Mouse (Mus musculus) kidney, embryonic 16.5 days (tissue): ENCODE measurements around the gene Fcgbp. TPM values are rescaled to one million over a fixed set of nuclear protein-coding genes. Genes with fewer than 3 reads are reported as not detected.
"Not testable (repeated sequence)": the region's sequence is repeated elsewhere in the genome, so short reads cannot be mapped to it uniquely, and the experiment has no call there.

Experiments used
- ATAC-seq: fragments of 200-750 bp; cut with Nextera tagmentation; 2 replicates; pipeline ENCODE4 v1.8.0; 2017; ENCODE audit warnings: moderate TSS enrichment; ENCODE audit not compliant: low FRiP score, low TSS enrichment
- H3K27ac ChIP-seq: fragments of 300-500 bp; sonication (generic); 2 replicates; pipeline ENCODE4 v1.5.1; 2014; ENCODE audit warnings: low read length
- H3K27me3 ChIP-seq: fragments of 300-500 bp; sonication (generic); 2 replicates; pipeline ENCODE4 v1.6.1; 2014; ENCODE audit warnings: low read length, control low read depth, mixed read lengths; ENCODE audit not compliant: insufficient read depth
- H3K36me3 ChIP-seq: fragments of 300-500 bp; sonication (generic); 2 replicates; pipeline ENCODE4 v1.6.1; 2014; ENCODE audit warnings: low read length, control low read depth, mixed read lengths; ENCODE audit not compliant: insufficient read depth
- H3K4me1 ChIP-seq: fragments of 300-500 bp; sonication (generic); 2 replicates; pipeline ENCODE4 v1.6.1; 2014; ENCODE audit warnings: low read length, control low read depth, mixed read lengths; ENCODE audit not compliant: insufficient read depth
- H3K4me2 ChIP-seq: fragments of 300-500 bp; sonication (generic); replicated peaks from 2 replicates; pipeline ENCODE4 v1.6.1; 2014; ENCODE audit warnings: low read depth, low read length
- H3K4me3 ChIP-seq: fragments of 300-500 bp; sonication (generic); 2 replicates; pipeline ENCODE4 v1.5.1; 2014; ENCODE audit warnings: mild to moderate bottlenecking, low read length
- H3K9ac ChIP-seq: fragments of 300-500 bp; sonication (generic); replicated peaks from 2 replicates; pipeline ENCODE4 v1.6.1; 2014; ENCODE audit warnings: low read length
- H3K9me3 ChIP-seq: fragments of 300-500 bp; sonication (generic); 2 replicates; pipeline ENCODE4 v1.6.1; 2016; ENCODE audit warnings: low read length, control low read depth
- WGBS: fragments of 180-500 bp; shearing (Covaris S2); extraction: QIAGEN DNeasy Blood & Tissue Kit; methylation state at CpG from one replicate; pipeline ENCODE4 v1.1.7; 2014; 5-methylcytosine and 5-hydroxymethylcytosine counted together
- polyA plus RNA-seq: library from polyadenylated mRNA; unstranded; fragments of >200 nt; fragmentation: Nextera tagmentation; extraction: Ambion mirVana; gene quantifications from 2 replicates; pipeline ENCODE4 v1.2.1, GENCODE M21; 2015

The Fcgbp gene
- polyA plus RNA-seq, 1 experiment from 2014 or later, result 0.69 TPM

- ATAC-seq, result no peak
- Histone ChIP-seq H3K9me3 (no peaks in the 10 kb centered on the region), H3K4me3 (no peak overlapping the region), H3K27ac (no peak overlapping the region), H3K27me3 (no peaks in the 10 kb centered on the region), H3K9ac (no peak overlapping the region), H3K4me2 (no peak overlapping the region), H3K4me1 (no peaks in the 10 kb centered on the region), H3K36me3 (no peaks in the 10 kb centered on the region)
- 80% methylated on average over 16 of the region's 16 CpGs for WGBS
Observed at GRCm38 (mm10) chr7:28086236-28086635, 15.2 kb downstream of the Fcgbp start.

GRCm38 (mm10) chr7:28093541-28093940 is 22.5 kb downstream of the Fcgbp start:
- ATAC-seq, result no peak
- WGBS, result 30% methylated on average over 11 of the region's 11 CpGs
- H3K27me3 ChIP-seq, result no peaks in the 10 kb centered on the region
- no peak overlapping the region for H3K27ac ChIP-seq
- H3K4me2 ChIP-seq, result no peak overlapping the region
- no peaks in the 10 kb centered on the region for H3K4me1 ChIP-seq
- H3K9me3 ChIP-seq, result no peaks in the 10 kb centered on the region
- no peak overlapping the region for H3K9ac ChIP-seq
- H3K4me3 ChIP-seq, result no peak overlapping the region
- no peaks in the 10 kb centered on the region for H3K36me3 ChIP-seq

GRCm38 (mm10) chr7:28099101-28099500 is 28.1 kb downstream of the Fcgbp start:
- peaks cover 9% of the 10 kb centered on the region for H3K9me3 ChIP-seq
- no peaks in the 10 kb centered on the region for H3K27me3 ChIP-seq
- 93% methylated on average over 16 of the region's 16 CpGs for WGBS
- no peaks in the 10 kb centered on the region for H3K36me3 ChIP-seq
- H3K9ac ChIP-seq, result no peak overlapping the region
- no peak for ATAC-seq
- H3K4me1 ChIP-seq, result no peaks in the 10 kb centered on the region
- no peak overlapping the region for H3K4me2 ChIP-seq
- no peak overlapping the region for H3K27ac ChIP-seq
- no peak overlapping the region for H3K4me3 ChIP-seq

- Histone ChIP-seq H3K9me3 (peaks cover 9% of the 10 kb centered on the region), H3K4me1 (0 out of 2 replicates have a peak, but pooled peaks cover 3% of the 10 kb centered on the region), H3K4me2 (no peak overlapping the region), H3K27me3 (no peaks in the 10 kb centered on the region), H3K27ac (no peak overlapping the region), H3K9ac (no peak overlapping the region), H3K36me3 (no peaks in the 10 kb centered on the region), H3K4me3 (no peak overlapping the region)
- ATAC-seq, result no peak
- 68% methylated on average over 17 of the region's 17 CpGs for WGBS
Observed at GRCm38 (mm10) chr7:28100596-28101590, 29.9 kb downstream of the Fcgbp start.

GRCm38 (mm10) chr7:28102936-28103335 is 31.9 kb downstream of the Fcgbp start:
- not testable (repeated sequence) for H3K27ac ChIP-seq, ATAC-seq, H3K4me1 ChIP-seq, H3K9me3 ChIP-seq, H3K9ac ChIP-seq, H3K4me2 ChIP-seq, H3K36me3 ChIP-seq, H3K4me3 ChIP-seq, H3K27me3 ChIP-seq
- WGBS, result 43% methylated on average over 5 of the region's 5 CpGs

GRCm38 (mm10) chr7:28104670-28105069 is 33.6 kb downstream of the Fcgbp start:
- H3K9ac ChIP-seq, result peak overlapping the region; percentile 44; the same call in 1 of the 2 replicates
- 3% methylated on average over 23 of the region's 23 CpGs for WGBS
- no peaks in the 10 kb centered on the region for H3K36me3 ChIP-seq
- H3K9me3 ChIP-seq, result no peaks in the 10 kb centered on the region
- peak; percentile 85 for ATAC-seq
- H3K27me3 ChIP-seq, result no peaks in the 10 kb centered on the region
- H3K4me2 ChIP-seq, result peak overlapping the region; percentile 53
- H3K4me3 ChIP-seq, result peak overlapping the region; percentile 24
- H3K4me1 ChIP-seq, result 0 out of 2 replicates have a peak, but pooled peaks cover 3% of the 10 kb centered on the region
- no peak overlapping the region for H3K27ac ChIP-seq

- no peak for ATAC-seq
- Histone ChIP-seq H3K27me3 (no peaks in the 10 kb centered on the region), H3K4me2 (no peak overlapping the region), H3K9me3 (no peaks in the 10 kb centered on the region), H3K27ac (no peak overlapping the region), H3K4me3 (no peak overlapping the region), H3K4me1 (0 out of 2 replicates have a peak, but pooled peaks cover 3% of the 10 kb centered on the region), H3K36me3 (no peaks in the 10 kb centered on the region), H3K9ac (no peak overlapping the region)
- 90% methylated on average over 11 of the region's 11 CpGs for WGBS
Observed at GRCm38 (mm10) chr7:28106241-28106640, 35.2 kb downstream of the Fcgbp start.

- Histone ChIP-seq H3K27me3 (no peaks in the 10 kb centered on the region), H3K27ac (no peak overlapping the region), H3K9ac (no peak overlapping the region), H3K9me3 (no peaks in the 10 kb centered on the region), H3K4me3 (no peak overlapping the region), H3K4me2 (no peak overlapping the region), H3K36me3 (no peaks in the 10 kb centered on the region), H3K4me1 (no peaks in the 10 kb centered on the region)
- ATAC-seq, result no peak
- 70% methylated on average over 2 of the region's 2 CpGs for WGBS
Observed at GRCm38 (mm10) chr7:28114648-28115047, 43.6 kb downstream of the Fcgbp start.

GRCm38 (mm10) chr7:28129166-28129565 is 58.1 kb downstream of the Fcgbp start, which contains the start of gene 9530053A07Rik:
Gene 9530053A07Rik, plus strand, starts transcription at chr7:28129466.
- Histone ChIP-seq H3K4me2 (no peak within 1 kb of the TSS), H3K4me3 (no peak within 1 kb of the TSS), H3K27me3 (no peaks in the 10 kb centered on the region), H3K9ac (no peak within 1 kb of the TSS), H3K27ac (no peak within 1 kb of the TSS), H3K4me1 (no peaks in the 10 kb centered on the region), H3K36me3 (no peaks in the 10 kb centered on the region), H3K9me3 (no peaks in the 10 kb centered on the region)
- WGBS, result 78% methylated on average over 5 of the region's 5 CpGs
- ATAC-seq, result no peak

GRCm38 (mm10) chr7:28137613-28138012 is 66.6 kb downstream of the Fcgbp start:
- H3K27me3 ChIP-seq, result no peaks in the 10 kb centered on the region
- H3K9ac ChIP-seq, result no peak overlapping the region
- H3K4me3 ChIP-seq, result no peak overlapping the region
- WGBS, result 56% methylated on average over 5 of the region's 5 CpGs
- H3K4me2 ChIP-seq, result no peak overlapping the region
- H3K9me3 ChIP-seq, result no peaks in the 10 kb centered on the region
- no peaks in the 10 kb centered on the region for H3K36me3 ChIP-seq
- H3K27ac ChIP-seq, result no peak overlapping the region
- peak; percentile 63 for ATAC-seq
- no peaks in the 10 kb centered on the region for H3K4me1 ChIP-seq
